Mouse (Mus musculus): ENCODE data around the gene Stx16. TPM values are rescaled to one million over a fixed set of nuclear protein-coding genes. Genes with fewer than 3 reads are reported as not detected.

The Stx16 gene
- polyA plus RNA-seq, 1 experiment from 2014 or later: 15.0 TPM

GRCm38 (mm10) chr2:174116929-174117328 lies 40.8 kb downstream of the Stx16 start:
- peak; percentile 46 for ATAC-seq
- H3K9ac ChIP-seq (replicated peaks): no peak overlapping the region
- no peaks in the 10 kb centered on the region for H3K27me3 ChIP-seq
- H3K27ac ChIP-seq: no peak overlapping the region
- peaks cover 41% of the 10 kb centered on the region for H3K36me3 ChIP-seq
- no peaks in the 10 kb centered on the region for H3K4me1 ChIP-seq (replicated peaks)
- H3K4me3 ChIP-seq (replicated peaks): no peak overlapping the region
- H3K4me2 ChIP-seq (replicated peaks): no peak overlapping the region
- no peaks in the 10 kb centered on the region for H3K9me3 ChIP-seq
- 79% methylated on average over 16 of the region's 16 CpGs for WGBS

GRCm38 (mm10) chr2:174118141-174118540 lies 42.0 kb downstream of the Stx16 start:
- H3K27me3 ChIP-seq: no peaks in the 10 kb centered on the region
- H3K27ac ChIP-seq: no peak overlapping the region
- no peaks in the 10 kb centered on the region for H3K9me3 ChIP-seq
- H3K4me1 ChIP-seq (replicated peaks): no peaks in the 10 kb centered on the region
- peak; percentile 46 for ATAC-seq
- H3K4me2 ChIP-seq (replicated peaks): no peak overlapping the region
- H3K4me3 ChIP-seq (replicated peaks): no peak overlapping the region
- H3K9ac ChIP-seq (replicated peaks): no peak overlapping the region
- 52% methylated on average over 11 of the region's 11 CpGs for WGBS
- peaks cover 51% of the 10 kb centered on the region for H3K36me3 ChIP-seq

DNA sequence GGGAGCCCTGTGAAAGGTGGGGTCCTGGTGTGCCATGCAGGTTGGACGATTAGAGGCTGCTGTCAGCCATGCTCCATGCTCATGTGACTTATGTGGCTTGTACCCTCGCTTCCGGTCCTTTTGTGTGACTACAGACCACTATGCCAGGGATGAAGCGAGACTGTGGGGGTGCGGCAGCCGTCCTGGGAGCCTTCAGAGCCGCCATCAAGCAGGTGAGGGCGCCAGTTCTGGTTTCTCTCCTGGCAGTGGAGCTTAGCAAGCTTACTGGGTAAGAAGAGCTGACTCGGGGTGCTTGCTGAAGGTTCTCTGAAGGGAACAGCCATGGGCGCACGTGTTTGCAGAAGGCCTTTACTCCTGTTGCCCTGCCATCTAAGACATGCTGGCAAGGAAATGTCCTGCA lies 43.2 kb downstream of the Stx16 start:
- Histone ChIP-seq H3K9ac (replicated peaks) (no peak overlapping the region), H3K4me2 (replicated peaks) (no peak overlapping the region), H3K4me3 (replicated peaks) (no peak overlapping the region), H3K36me3 (peaks cover 60% of the 10 kb centered on the region), H3K27me3 (no peaks in the 10 kb centered on the region), H3K9me3 (peaks cover 2% of the 10 kb centered on the region; the same call in 1 of the 2 replicates), H3K27ac (no peak overlapping the region), H3K4me1 (replicated peaks) (no peaks in the 10 kb centered on the region)
- WGBS: 92% methylated on average over 11 of the region's 11 CpGs
- ATAC-seq: no peak

GRCm38 (mm10) chr2:174120631-174121030 lies 44.5 kb downstream of the Stx16 start:
- H3K4me3 ChIP-seq (replicated peaks): no peak overlapping the region
- H3K27ac ChIP-seq: no peak overlapping the region
- peaks cover 13% of the 10 kb centered on the region for H3K9me3 ChIP-seq
- no peaks in the 10 kb centered on the region for H3K27me3 ChIP-seq
- peaks cover 65% of the 10 kb centered on the region for H3K36me3 ChIP-seq
- 94% methylated on average over 19 of the region's 19 CpGs for WGBS
- ATAC-seq: no peak
- H3K4me1 ChIP-seq (replicated peaks): no peaks in the 10 kb centered on the region
- no peak overlapping the region for H3K9ac ChIP-seq (replicated peaks)
- no peak overlapping the region for H3K4me2 ChIP-seq (replicated peaks)

- no peak overlapping the region for H3K4me3 ChIP-seq (replicated peaks)
- H3K9ac ChIP-seq (replicated peaks): no peak overlapping the region
- 82% methylated on average over 12 of the region's 12 CpGs for WGBS
- H3K4me2 ChIP-seq (replicated peaks): no peak overlapping the region
- ATAC-seq: no peak
- peaks cover 13% of the 10 kb centered on the region for H3K9me3 ChIP-seq
- peaks cover 2% of the 10 kb centered on the region for H3K4me1 ChIP-seq (replicated peaks)
- H3K27ac ChIP-seq: no peak overlapping the region
- H3K36me3 ChIP-seq: peaks cover 61% of the 10 kb centered on the region
- H3K27me3 ChIP-seq: no peaks in the 10 kb centered on the region
Measured at GRCm38 (mm10) chr2:174121411-174121947, 45.4 kb downstream of the Stx16 start.

- Histone ChIP-seq H3K4me2 (replicated peaks) (no peak overlapping the region), H3K27me3 (no peaks in the 10 kb centered on the region), H3K4me3 (replicated peaks) (no peak overlapping the region), H3K27ac (no peak overlapping the region), H3K9me3 (peaks cover 13% of the 10 kb centered on the region), H3K9ac (replicated peaks) (no peak overlapping the region), H3K4me1 (replicated peaks) (peaks cover 10% of the 10 kb centered on the region), H3K36me3 (peaks cover 59% of the 10 kb centered on the region)
- 86% methylated on average over 2 of the region's 2 CpGs for WGBS
- ATAC-seq: no peak
Measured at GRCm38 (mm10) chr2:174122331-174122730, 46.2 kb downstream of the Stx16 start.

DNA sequence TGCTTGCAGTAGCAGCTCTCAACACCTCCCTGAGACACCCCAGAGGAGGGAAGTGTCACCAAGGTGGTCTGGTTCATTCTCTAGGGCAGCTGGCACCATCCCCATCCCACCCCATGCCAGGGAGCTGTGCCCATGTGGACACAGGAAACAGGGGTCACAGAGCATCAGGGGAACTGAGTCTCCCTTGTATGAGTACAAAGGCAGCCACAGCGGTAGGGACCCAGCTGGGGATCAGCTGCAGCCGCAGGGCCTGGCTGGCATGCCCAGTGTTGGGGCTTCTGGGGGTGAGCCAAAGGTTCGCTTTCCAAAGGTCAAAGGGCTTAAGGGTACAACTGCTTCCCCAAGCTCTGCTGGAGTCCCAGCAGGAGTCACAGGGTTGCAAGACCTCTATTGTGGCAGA lies 47.6 kb downstream of the Stx16 start:
- Histone ChIP-seq H3K4me2 (replicated peaks) (no peak overlapping the region), H3K4me1 (replicated peaks) (peaks cover 15% of the 10 kb centered on the region), H3K27ac (no peak overlapping the region), H3K9me3 (peaks cover 13% of the 10 kb centered on the region), H3K9ac (replicated peaks) (no peak overlapping the region), H3K4me3 (replicated peaks) (no peak overlapping the region), H3K27me3 (no peaks in the 10 kb centered on the region), H3K36me3 (peaks cover 59% of the 10 kb centered on the region)
- ATAC-seq: no peak
- WGBS: 73% methylated on average over 3 of the region's 3 CpGs

DNA sequence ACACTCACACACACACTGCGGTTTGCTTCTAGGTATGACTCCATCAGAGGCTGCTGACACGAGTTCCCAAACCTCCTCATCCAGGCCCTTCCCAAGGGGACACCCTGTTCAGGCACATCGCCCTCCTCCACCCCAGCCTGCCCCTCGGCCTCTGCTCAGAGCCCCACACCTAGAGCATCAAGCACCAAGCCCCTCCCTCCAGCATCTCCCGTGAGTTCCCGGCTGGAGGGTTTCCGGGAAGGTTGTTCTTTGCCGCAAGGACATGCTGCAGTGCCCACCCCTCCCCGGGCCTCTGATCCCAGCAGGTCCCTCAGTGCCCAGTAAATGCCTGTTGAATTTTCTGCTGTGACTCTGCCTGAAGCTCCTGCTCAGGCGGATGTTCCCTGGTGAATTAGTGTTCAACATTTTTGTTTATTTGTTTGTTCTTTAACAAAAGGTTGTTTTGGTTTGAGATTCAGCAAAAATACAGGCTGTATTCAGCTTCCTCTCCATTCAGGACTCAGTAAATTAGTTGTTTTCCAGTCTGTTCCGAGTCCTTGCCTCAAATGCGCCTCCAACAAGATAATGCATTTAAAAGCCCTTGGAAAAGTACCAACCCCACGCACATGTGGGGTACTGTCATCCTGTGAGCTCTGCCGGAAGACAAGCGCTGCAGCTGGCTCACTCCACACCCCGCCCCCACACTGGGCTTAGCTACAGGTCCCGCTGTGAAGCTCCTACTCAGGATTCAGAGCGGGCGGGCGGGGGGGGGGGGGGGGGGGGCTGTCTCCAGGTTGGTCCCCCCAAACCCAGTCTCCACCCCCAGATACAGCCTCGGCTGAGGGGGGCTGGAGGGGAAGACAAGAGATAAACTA lies 50.6 kb downstream of the Stx16 start:
- Histone ChIP-seq H3K9ac (replicated peaks) (no peak overlapping the region), H3K4me2 (replicated peaks) (peak overlapping the region; percentile 42), H3K4me3 (replicated peaks) (0 out of 2 replicates have a peak overlapping the region, but pooled peaks have one; percentile 7), H3K36me3 (peaks cover 32% of the 10 kb centered on the region), H3K27ac (peak overlapping the region; percentile 1), H3K4me1 (replicated peaks) (peaks cover 15% of the 10 kb centered on the region), H3K27me3 (no peaks in the 10 kb centered on the region), H3K9me3 (peaks cover 13% of the 10 kb centered on the region)
- peak; percentile 82 for ATAC-seq
- 9% methylated on average over 18 of the region's 21 CpGs for WGBS

GRCm38 (mm10) chr2:174127376-174127713 lies 51.2 kb downstream of the Stx16 start:
- peak; percentile 50 for ATAC-seq
- Histone ChIP-seq H3K27ac (peak overlapping the region; percentile 1; the same call in 1 of the 2 replicates), H3K4me2 (replicated peaks) (peak overlapping the region; percentile 42), H3K36me3 (peaks cover 26% of the 10 kb centered on the region), H3K4me3 (replicated peaks) (0 out of 2 replicates have a peak overlapping the region, but pooled peaks have one; percentile 7), H3K4me1 (replicated peaks) (peaks cover 15% of the 10 kb centered on the region), H3K27me3 (no peaks in the 10 kb centered on the region), H3K9ac (replicated peaks) (no peak overlapping the region), H3K9me3 (peaks cover 13% of the 10 kb centered on the region)
- 15% methylated on average over 6 of the region's 6 CpGs for WGBS

GRCm38 (mm10) chr2:174128926-174129325 lies 52.8 kb downstream of the Stx16 start:
- Histone ChIP-seq H3K9ac (replicated peaks) (no peak overlapping the region), H3K27me3 (no peaks in the 10 kb centered on the region), H3K9me3 (peaks cover 13% of the 10 kb centered on the region), H3K4me3 (replicated peaks) (no peak overlapping the region), H3K27ac (no peak overlapping the region), H3K36me3 (peaks cover 13% of the 10 kb centered on the region), H3K4me1 (replicated peaks) (peaks cover 15% of the 10 kb centered on the region), H3K4me2 (replicated peaks) (no peak overlapping the region)
- ATAC-seq: no peak
- WGBS: 88% methylated on average over 6 of the region's 6 CpGs

GRCm38 (mm10) chr2:174130468-174131097 lies 54.5 kb downstream of the Stx16 start:
- H3K4me1 ChIP-seq (replicated peaks): peaks cover 15% of the 10 kb centered on the region
- H3K4me2 ChIP-seq (replicated peaks): no peak overlapping the region
- H3K36me3 ChIP-seq: no peaks in the 10 kb centered on the region
- no peaks in the 10 kb centered on the region for H3K9me3 ChIP-seq
- no peak overlapping the region for H3K4me3 ChIP-seq (replicated peaks)
- H3K27me3 ChIP-seq: no peaks in the 10 kb centered on the region
- no peak overlapping the region for H3K9ac ChIP-seq (replicated peaks)
- no peak for ATAC-seq
- no peak overlapping the region for H3K27ac ChIP-seq
- 89% methylated on average over 8 of the region's 8 CpGs for WGBS

DNA sequence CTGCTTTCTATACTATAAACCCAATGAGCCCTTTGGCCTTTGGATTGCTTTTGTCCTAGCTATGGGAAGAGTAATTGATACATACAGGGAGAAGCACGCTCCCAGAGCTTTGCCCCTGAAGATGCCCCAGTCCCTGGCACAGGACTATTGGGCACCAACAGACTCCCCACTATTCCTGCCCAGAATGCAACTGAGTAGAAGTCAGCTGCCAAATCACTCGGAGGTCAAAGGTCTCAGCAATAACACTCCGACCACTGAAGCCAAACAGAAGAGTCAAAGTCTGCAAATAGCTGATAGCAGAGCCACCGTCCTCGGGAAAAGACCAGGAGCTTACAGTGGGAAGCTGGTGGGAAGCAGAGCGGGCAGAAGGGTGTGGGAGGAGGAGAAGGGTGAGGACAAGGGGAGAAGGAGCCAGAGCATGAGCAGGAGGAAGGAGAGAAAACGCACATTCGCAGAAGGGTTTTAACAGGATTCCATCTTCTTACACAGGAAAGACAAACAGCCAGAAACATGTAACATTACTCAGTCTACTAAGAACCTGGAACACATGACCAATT lies 56.4 kb downstream of the Stx16 start:
- no peak overlapping the region for H3K27ac ChIP-seq
- H3K9me3 ChIP-seq: no peaks in the 10 kb centered on the region
- no peaks in the 10 kb centered on the region for H3K36me3 ChIP-seq
- WGBS: 90% methylated on average over 8 of the region's 8 CpGs
- no peak for ATAC-seq
- peaks cover 3% of the 10 kb centered on the region for H3K4me1 ChIP-seq (replicated peaks)
- no peak overlapping the region for H3K9ac ChIP-seq (replicated peaks)
- H3K4me2 ChIP-seq (replicated peaks): no peak overlapping the region
- H3K4me3 ChIP-seq (replicated peaks): no peak overlapping the region
- H3K27me3 ChIP-seq: no peaks in the 10 kb centered on the region

Data from midbrain, embryonic 13.5 days (tissue).